Mouse (Mus musculus) thymus, postnatal 4 days (tissue): ENCODE measurements around the gene Cox16.

Experiments
- DNase-seq: peaks from one replicate; pipeline ENCODE4 v3.0.0; 2021

Cox16 gene

DNA sequence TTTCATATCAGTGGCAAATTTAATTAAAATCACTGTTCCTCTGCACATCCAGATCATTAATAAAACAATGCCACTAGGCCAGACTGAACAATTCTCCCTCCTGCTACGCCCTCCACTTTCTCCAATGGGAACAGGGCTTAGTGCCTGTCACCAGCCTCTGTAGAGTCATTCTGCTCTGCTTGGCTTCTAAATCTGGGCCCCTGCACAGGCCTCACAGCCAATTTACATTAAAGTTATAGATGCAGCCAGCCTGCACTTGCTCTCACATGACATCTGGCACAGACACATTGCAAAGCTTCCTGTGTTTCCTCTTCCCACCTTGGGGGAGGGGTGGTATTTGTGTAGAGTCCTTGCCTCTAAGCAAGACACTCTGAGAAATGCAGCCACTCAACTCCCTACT, 163.9 kb downstream of the Cox16 start:
- DNase-seq = peak; percentile 14

DNA sequence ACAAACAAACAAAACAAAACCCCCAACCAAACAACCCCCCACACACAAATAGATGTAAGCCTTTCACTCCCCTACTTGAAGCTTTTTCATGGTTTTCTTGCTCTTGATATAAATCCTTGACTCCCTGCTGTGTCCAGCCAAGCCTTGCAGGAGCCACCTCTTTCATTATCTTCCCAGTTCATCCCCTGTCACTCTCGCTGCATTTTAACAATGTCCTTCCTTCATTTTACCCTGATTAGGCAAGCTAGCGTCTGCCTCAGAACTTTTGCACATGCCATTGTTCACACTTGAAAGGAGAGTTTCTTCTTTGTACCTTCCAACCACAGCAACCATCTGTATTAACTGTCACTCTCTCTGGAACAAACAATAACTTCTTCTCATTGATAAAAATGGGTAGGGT, 167.1 kb downstream of the Cox16 start:
- DNase-seq = no peak

GRCm38 (mm10) chr12:81315953-81316352, 169.0 kb downstream of the Cox16 start:
- DNase-seq = no peak
